Comparison of ENCODE assay signal across 9 mouse cellular contexts in genomic region chr2:25180973-25181890, GRCm38 (mm10). TPM values are rescaled to one million over a fixed set of nuclear protein-coding genes. Genes with fewer than 3 reads are reported as not detected.
DNase-seq lines count a peak whose midpoint lies in the region; ATAC-seq lines count a peak whose summit lies in the region.
"Had no signal": no experiment of that assay in that cellular context is flagged by ENCODE, and none has a peak within 500 bp of the region (broad histone marks: within the 10 kb centered on the region; RNA-seq: fewer than 3 reads in every experiment).

No protein-coding gene starts in this region.

- DNase-seq in right cerebral cortex, adult 2 months (ENCODE audit: low spot score in 2 of 2): peak; percentile 31 to 52
- no peak for DNase-seq in right cerebral cortex, postnatal 36 days (ENCODE audit: low spot score in 2 of 2)
- DNase-seq in c-Kit-positive CD71-positive TER-119-positive erythroid progenitor cells, embryonic 14.5 days (ENCODE audit: low spot score): peak; percentile 62
- DNase-seq in kidney, postnatal 25 days: peak; percentile 32 to 64
- DNase-seq in spleen, postnatal 36 days (ENCODE audit: low spot score in 2 of 2): peak; percentile 48 to 50
- DNase-seq in layer of hippocampus, postnatal 36 days: no peak

- peak; percentile 19 for ATAC-seq in granulocyte monocyte progenitor cell, adult 5-6 weeks (replicated peaks; ENCODE audit: poor library complexity, severe bottlenecking)
- peak; percentile 38; the same call in 1 of the 2 replicates for ATAC-seq in megakaryocyte-erythroid progenitor cell, adult 5-6 weeks (replicated peaks; ENCODE audit: low FRiP score, low TSS enrichment, poor library complexity, severe bottlenecking)

RNA-seq across cellular contexts. Expression of gene Nrarp, which starts 0.7 kb away (rescaled TPM):
- total RNA-seq in granulocyte monocyte progenitor cell, adult 5-6 weeks (2014; fragmentation: Nextera tagmentation): 0.62 TPM in 1 of 2 replicates, not detected in the other
- total RNA-seq in granulocyte monocyte progenitor cell, adult 5-6 weeks (2017): 0.39 and 0.72 TPM in 2 replicates
- 3.5 and 4.6 TPM in 2 replicates for total RNA-seq in megakaryocyte-erythroid progenitor cell, adult 5-6 weeks (2014; fragmentation: Nextera tagmentation)
- total RNA-seq in megakaryocyte-erythroid progenitor cell, adult 5-6 weeks (2017): 1.3 and 2.4 TPM in 2 replicates
- total RNA-seq in layer of hippocampus, postnatal 36 days (2021): 10 to 100 TPM; 21.3 to 21.5 TPM

RNA-seq across cellular contexts. Expression of gene Tor4a, which starts 15.5 kb away (rescaled TPM):
- 14.6 and 20.2 TPM in 2 replicates for total RNA-seq in granulocyte monocyte progenitor cell, adult 5-6 weeks (2014; fragmentation: Nextera tagmentation)
- total RNA-seq in granulocyte monocyte progenitor cell, adult 5-6 weeks (2017): 14.7 and 16.4 TPM in 2 replicates
- 12.6 and 13.0 TPM in 2 replicates for total RNA-seq in megakaryocyte-erythroid progenitor cell, adult 5-6 weeks (2014; fragmentation: Nextera tagmentation)
- 8.0 and 11.8 TPM in 2 replicates for total RNA-seq in megakaryocyte-erythroid progenitor cell, adult 5-6 weeks (2017)
- total RNA-seq in layer of hippocampus, postnatal 36 days (2021): 1 to 10 TPM; 1.3 to 1.8 TPM

RNA-seq across cellular contexts. Expression of gene Nelfb, which starts 30.1 kb away (rescaled TPM):
- 58.5 and 79.5 TPM in 2 replicates for total RNA-seq in granulocyte monocyte progenitor cell, adult 5-6 weeks (2014; fragmentation: Nextera tagmentation)
- 33.7 and 81.1 TPM in 2 replicates for total RNA-seq in granulocyte monocyte progenitor cell, adult 5-6 weeks (2017)
- 50.8 and 67.6 TPM in 2 replicates for total RNA-seq in megakaryocyte-erythroid progenitor cell, adult 5-6 weeks (2014; fragmentation: Nextera tagmentation)
- total RNA-seq in megakaryocyte-erythroid progenitor cell, adult 5-6 weeks (2017): 26.4 and 28.2 TPM in 2 replicates
- total RNA-seq in layer of hippocampus, postnatal 36 days (2021): 10 to 100 TPM; 55.1 to 58.1 TPM

RNA-seq across cellular contexts. Expression of gene Stpg3, which starts 33.2 kb away (rescaled TPM):
- not detected in 2 replicates for total RNA-seq in granulocyte monocyte progenitor cell, adult 5-6 weeks (2014; fragmentation: Nextera tagmentation)
- not detected in 2 replicates for total RNA-seq in granulocyte monocyte progenitor cell, adult 5-6 weeks (2017)
- total RNA-seq in megakaryocyte-erythroid progenitor cell, adult 5-6 weeks (2014; fragmentation: Nextera tagmentation): not detected in 2 replicates
- 3.2 TPM in 1 of 2 replicates, not detected in the other for total RNA-seq in megakaryocyte-erythroid progenitor cell, adult 5-6 weeks (2017)
- total RNA-seq in layer of hippocampus, postnatal 36 days (2021): not detected
- total RNA-seq: heart, adult 18-20 months had no signal

RNA-seq across cellular contexts. Expression of gene Fam166a, which starts 37.3 kb away (rescaled TPM):
- not detected in 2 replicates for total RNA-seq in granulocyte monocyte progenitor cell, adult 5-6 weeks (2014; fragmentation: Nextera tagmentation)
- total RNA-seq in granulocyte monocyte progenitor cell, adult 5-6 weeks (2017): not detected in 2 replicates
- not detected in 2 replicates for total RNA-seq in megakaryocyte-erythroid progenitor cell, adult 5-6 weeks (2014; fragmentation: Nextera tagmentation)
- total RNA-seq in megakaryocyte-erythroid progenitor cell, adult 5-6 weeks (2017): not detected in 2 replicates
- total RNA-seq in layer of hippocampus, postnatal 36 days (2021): not detected
- total RNA-seq: heart, adult 18-20 months had no signal

Comparison
In these comparisons a context has a peak if more than half of its experiments do, and no peak if none do; other contexts are left out.
1. DNase-seq: peak in right cerebral cortex, adult 2 months (2 of 2), c-Kit-positive CD71-positive TER-119-positive erythroid progenitor cells, embryonic 14.5 days (single experiment), kidney, postnatal 25 days (2 of 2) and spleen, postnatal 36 days (2 of 2); none in right cerebral cortex, postnatal 36 days (0 of 2) and layer of hippocampus, postnatal 36 days (0 of 2).
2. RNA of gene Nrarp, which starts 0.7 kb away (total RNA-seq): 21.3 to 21.5 TPM in layer of hippocampus, postnatal 36 days; 1.3 to 4.6 TPM in megakaryocyte-erythroid progenitor cell, adult 5-6 weeks and 0.39 to 0.72 TPM in granulocyte monocyte progenitor cell, adult 5-6 weeks; every median in the first group is over 4 times any median in the second.